Mouse (Mus musculus) heart, adult 11 months (tissue): ENCODE data around the gene Sag.

ENCODE experiments used
- DNase-seq: peaks from one replicate; pipeline ENCODE4 v3.0.0; 2022

Gene Sag

DNA sequence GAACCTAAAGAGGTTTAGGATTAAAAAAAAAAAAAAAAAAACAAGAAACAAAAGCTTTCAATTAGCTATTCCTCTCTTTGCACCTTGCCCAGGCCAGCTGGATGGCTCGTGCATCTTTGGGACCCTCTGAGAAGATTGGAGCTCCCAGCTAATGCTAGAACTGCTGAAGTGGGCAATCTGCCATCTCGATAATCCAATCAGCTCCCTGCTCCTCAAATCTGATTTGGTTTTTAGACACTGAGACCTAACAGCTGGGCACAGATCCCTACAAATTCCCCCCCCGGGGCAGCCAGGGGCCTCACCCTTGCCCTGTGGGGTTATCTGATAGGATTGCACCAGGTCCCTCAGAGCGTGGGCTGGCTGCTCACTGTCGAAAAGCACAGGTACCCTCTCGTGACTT, at the start of gene Sag:
Gene Sag (plus strand): TSS at position 105 of the 400 bp plus-strand sequence.
- DNase-seq, result no peak

DNA sequence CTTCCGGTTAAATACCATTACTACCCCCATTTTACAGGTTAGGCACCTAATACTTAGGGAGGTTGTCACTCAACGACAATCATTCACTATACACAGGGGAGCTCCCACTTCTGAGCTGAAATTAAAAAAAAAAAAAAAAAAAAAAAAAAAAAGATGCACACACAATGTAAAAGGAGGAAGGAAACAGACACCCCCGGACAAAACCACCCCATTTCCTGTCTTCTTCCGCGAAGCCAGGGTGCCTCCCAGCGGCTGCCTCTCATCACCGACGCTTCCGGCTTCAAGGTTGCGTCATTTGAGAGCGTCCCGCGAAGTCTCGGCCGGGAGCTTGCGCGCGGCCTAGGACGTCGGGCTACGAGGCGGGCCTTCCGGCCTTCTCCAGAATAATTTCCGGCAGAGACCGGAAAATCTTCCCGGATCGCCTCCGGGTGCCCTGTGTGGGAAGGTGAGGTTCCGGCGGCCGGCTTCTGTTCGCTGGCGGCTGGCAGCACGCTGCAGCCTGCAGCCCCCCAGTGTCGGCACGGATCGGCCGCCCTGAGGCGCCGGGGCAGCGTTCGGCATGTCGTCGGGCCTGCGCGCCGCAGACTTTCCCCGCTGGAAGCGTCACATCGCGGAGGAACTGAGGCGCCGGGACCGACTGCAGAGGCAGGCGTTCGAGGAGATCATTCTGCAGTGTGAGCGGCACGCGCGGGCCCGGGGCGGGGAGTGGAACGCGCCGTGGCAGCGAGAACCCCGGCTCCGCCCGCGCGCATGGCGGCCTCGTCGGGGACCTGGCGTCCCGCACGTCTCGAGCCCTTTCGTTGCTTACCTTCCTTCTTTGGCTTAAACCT, 47.6 kb upstream of the Sag start, which contains the start of gene Atg16l1:
Gene Atg16l1 (plus strand): TSS at position 230 of the 830 bp plus-strand sequence.
- peak; percentile 99 for DNase-seq

GRCm38 (mm10) chr1:87763821-87764220, 39.7 kb upstream of the Sag start:
- peak; percentile 22 for DNase-seq

- peak; percentile 43 for DNase-seq
Observed at GRCm38 (mm10) chr1:87765741-87766140, 37.7 kb upstream of the Sag start.

GRCm38 (mm10) chr1:87766233-87766632, 37.2 kb upstream of the Sag start:
- DNase-seq, result peak; percentile 84

GRCm38 (mm10) chr1:87769263-87769662, 34.2 kb upstream of the Sag start:
- DNase-seq, result no peak

GRCm38 (mm10) chr1:87770486-87770885, 33.0 kb upstream of the Sag start:
- no peak for DNase-seq

- DNase-seq, result no peak
Observed at GRCm38 (mm10) chr1:87771724-87772123, 31.8 kb upstream of the Sag start.

DNA sequence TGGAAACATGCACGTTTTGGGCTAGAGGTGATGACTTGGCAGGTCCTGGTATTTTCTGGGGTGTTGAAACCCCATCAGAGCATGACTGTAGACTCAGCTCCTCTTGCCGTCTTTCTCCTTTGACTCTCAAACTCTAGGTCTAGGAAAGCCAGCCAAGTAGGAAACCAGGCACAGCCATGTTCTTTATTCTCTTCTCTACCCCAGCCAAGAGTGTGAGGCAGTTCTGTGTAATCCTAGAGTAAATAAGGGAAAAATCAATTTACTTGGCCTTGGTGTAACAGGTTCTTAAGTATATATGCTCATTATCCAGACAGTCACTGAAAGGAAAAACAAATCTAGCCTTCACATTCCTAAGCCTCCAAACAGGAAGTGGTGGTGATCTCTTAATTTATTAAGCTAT, 30.1 kb upstream of the Sag start:
- DNase-seq, result no peak

DNA sequence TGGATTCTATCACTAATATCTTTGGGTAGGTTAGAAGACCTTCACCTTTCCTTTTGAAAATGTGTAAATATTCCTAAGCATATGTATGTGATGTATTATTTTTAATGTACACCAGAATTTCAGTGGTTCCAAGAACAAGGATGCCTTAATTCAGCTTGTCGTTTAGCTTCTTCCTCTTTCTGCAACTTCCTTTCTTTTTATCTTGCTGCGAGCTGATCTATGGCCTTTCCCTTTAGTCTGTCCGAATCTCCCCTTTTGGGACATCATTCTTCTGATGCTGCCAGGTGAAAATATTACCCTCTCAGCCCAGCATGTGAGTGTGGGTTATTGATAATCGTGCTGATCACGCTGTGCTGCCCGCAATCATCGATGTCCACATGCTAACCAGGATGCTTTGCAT, 28.6 kb upstream of the Sag start:
- DNase-seq, result no peak

DNA sequence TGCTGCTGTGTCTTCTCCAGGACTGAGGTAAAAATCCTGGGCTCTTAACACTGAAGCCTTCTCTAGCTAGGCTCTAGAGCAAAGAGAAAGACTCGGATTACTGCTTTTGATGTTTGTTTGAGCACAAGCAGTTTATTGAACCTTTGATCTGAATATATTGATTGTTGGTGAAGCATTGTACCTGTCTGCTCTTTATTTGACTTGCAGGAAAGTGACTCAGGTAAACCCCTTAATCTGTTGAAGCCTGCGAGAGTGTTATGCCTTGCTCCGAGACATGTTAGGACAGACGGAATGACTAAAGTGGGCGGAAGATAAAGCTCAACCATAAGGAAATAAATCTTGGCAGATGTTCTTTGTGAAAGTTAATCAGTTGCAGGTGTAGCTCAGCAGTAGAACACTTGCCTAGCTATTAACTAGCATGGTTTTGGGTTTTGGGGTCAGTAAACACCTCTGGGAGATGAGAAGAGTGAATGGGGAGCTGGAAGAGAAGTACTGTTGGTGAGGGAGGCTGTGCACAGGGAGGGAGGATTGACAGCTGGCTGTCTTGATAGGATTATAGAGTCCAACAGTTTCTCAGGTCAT, 24.2 kb upstream of the Sag start:
- no peak for DNase-seq

- peak; percentile 95 for DNase-seq
Observed at GRCm38 (mm10) chr1:87785703-87786102, 17.8 kb upstream of the Sag start.

DNA sequence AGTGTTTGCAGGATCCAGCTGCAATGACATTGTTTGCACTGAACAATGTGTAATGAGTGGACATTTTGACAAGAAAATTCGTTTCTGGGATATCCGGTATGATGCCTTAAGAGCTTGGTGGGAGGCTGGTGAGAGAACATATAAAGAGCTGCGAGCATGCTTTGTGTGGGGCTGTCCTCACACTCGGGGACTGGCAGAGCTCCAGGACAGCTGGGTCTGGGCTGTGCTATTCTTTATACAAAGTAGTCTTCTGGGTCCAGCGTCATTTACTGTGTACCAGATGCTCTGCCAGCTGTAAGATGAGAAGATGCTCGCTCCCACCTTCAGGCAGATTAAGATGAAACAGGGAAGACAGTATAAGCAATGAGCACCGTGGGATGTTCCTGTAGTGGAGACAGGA, 17.2 kb upstream of the Sag start:
- DNase-seq, result peak; percentile 92

GRCm38 (mm10) chr1:87789665-87790064, 13.8 kb upstream of the Sag start:
- peak; percentile 91 for DNase-seq

DNA sequence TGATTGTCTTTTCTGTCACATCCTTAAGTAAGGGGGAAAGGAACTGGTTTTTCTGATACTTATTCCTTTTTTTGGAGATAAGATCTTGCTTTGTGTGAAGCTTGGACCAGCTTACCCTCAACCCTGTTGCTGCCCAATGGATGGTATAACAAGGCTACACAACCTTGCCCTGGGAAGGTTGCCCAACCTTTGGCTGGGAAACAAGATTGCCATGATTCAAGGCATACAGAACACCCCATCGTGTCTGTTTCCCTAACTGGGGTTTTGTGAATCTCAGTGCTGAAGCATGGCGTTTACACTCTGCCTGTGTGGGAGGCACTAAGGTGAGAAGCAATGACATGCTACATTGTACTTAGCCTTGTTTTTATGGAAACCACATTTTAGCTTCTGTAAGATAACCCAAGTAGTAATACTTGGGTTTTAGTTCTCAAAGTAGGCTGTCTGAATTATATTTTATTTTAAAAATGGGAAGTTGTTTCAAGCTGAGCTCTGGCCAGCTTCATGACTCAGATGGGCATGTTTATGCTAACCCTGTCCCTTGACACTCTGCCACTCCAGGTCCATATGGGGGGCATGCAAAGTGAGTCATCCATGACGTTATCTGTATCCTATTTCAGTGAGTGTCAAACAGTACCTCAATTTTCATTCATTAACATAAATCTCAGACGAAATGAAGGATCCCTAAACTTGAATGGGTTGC, 10.9 kb upstream of the Sag start:
- DNase-seq, result peak; percentile 89

DNA sequence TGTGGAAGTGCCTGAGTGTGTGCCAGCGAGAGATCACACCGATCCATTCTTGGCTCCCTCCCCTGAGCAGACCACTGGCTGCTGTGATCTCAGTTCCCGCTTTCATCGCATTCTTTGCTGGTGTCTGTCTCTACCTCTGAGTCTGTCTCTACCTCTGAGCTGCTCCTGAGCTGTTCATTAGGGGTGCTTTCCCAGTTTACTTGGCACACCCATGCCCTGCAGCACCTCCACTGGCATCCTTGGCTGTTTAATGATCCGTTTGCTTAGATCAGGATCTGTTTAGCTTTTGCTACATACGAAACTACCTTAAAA, 10.4 kb upstream of the Sag start:
- DNase-seq, result no peak

DNA sequence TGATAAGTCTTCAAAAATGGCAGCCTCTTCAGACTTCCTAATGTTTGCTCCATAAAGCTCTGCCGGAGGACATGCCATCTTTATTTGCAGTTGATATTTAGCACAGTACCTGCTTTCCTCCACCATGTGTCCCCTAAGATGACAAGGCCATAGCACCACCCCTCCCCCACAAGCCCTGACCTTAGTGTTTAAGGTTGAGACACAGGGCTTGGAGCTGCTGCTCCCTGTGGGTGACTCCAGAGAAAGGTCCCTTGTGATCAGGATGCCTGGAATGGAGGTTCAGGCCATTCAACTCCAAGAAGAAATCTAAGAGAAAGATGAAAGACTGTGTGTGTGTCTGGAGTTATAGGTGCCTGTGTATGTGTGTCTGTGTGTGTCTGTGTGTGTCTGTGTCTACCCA, 5.8 kb upstream of the Sag start:
- DNase-seq, result no peak

GRCm38 (mm10) chr1:87798306-87798705, 5.2 kb upstream of the Sag start:
- DNase-seq, result no peak

- no peak for DNase-seq
Observed at GRCm38 (mm10) chr1:87807751-87808150, 4.3 kb downstream of the Sag start.

GRCm38 (mm10) chr1:87811391-87811790, 7.9 kb downstream of the Sag start:
- no peak for DNase-seq

DNA sequence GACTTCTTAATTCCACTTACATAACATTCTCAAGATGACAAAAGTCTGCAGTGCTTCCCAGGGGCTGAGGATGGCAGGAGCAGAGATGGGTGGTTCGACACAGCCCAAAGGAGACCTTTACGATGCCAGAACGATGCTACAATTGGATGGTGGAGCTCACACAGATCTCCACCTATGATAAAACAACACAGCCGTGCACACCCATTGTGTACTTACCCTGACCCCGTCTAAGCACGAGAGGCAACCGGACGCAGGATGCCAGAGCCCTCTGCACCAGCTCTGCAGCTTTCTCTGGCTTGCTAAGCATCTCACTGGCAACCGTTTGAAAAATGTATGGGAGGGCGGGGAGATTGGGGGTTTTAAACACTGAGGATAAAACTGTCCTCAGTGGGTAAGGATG, 8.6 kb downstream of the Sag start:
- no peak for DNase-seq

DNA sequence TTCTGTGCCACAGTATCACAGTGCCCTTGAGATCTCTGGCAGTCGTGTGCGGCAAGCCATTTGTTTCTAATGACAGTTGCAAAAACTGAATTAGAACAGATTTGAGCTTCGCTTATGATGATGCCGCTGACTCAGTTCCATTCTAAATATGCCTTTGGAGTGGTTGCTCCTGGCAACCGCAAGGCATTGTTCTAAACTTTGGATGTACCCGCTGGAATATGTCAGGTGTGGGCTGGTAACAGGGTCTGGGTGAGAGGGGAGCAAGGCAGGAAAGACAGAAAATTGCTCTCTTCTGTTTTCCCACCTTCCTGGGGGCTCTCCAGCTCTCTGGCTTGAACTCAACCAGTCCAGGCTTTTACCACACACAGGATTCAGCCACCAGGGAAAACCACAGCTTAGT, 9.7 kb downstream of the Sag start:
- DNase-seq, result no peak

DNA sequence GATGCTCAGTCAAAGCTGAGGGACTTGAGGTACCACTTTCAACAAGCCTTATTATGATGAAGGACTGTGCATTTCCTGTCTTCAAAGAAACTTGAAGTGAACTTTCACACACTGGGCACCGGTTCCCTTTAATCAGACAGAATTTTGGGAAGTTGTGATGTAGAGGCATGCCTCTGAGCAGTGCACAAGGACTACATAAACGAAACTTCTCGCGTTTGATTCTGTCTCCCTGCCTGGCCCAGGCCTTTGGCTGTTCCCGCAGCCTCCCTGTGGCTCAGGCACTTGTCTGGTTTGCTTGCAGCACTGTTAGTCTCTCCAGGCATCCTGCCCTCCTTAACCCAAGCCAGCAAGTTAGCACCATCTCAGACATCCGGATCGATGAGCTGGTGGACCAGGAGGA, 10.2 kb downstream of the Sag start:
- DNase-seq, result peak; percentile 92

GRCm38 (mm10) chr1:87824420-87824995, 21.0 kb downstream of the Sag start:
- DNase-seq, result peak; percentile 86
